Mouse (Mus musculus): ENCODE results near the gene Pdzd2. TPM values are rescaled to one million over a fixed set of nuclear protein-coding genes. Genes with fewer than 3 reads are reported as not detected.

The Pdzd2 gene
- polyA plus RNA-seq, 1 experiment, result 18.7 TPM

DNA sequence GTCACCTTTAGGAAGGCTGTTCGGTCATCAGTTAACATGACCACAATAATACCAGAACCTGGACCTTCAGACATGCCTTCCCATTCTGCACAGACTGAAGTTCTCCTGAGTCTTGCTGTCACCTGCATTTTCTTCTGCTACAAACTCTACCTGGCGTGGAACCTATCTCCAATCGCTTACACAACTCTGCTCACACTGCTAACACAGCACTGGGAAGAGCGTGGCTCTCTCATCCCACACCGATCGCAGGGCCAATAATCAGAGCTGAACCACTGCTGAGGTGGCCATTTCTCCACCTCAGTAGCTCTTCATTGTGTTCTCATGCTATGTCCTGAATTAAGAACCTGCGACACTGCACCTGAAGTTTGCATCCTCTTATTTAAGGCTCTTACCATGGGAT is 111.3 kb downstream of the Pdzd2 start:
- DNase-seq (ENCODE audit: extremely low spot score in 1 of 2, low spot score in 1 of 2), result no peak

DNA sequence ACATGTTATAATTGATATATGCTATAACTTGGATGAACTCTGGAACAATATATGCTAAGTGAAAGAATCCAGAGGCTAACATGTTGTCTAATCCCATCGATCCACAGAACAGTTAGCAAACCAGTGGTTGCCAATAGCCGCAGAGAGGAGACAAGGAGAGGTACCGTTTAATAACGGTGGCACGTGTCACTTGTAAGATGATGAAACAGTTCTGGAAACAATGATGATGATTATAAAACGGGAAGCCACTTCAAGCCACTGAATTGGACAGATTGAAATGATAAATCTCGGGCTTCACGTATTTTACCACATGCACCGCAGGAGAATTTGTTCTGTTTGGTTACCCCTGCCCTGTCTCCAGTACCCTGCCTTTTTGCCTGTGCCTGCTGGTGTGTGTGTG is 112.8 kb downstream of the Pdzd2 start:
- no peak for DNase-seq (ENCODE audit: extremely low spot score in 1 of 2, low spot score in 1 of 2)

DNA sequence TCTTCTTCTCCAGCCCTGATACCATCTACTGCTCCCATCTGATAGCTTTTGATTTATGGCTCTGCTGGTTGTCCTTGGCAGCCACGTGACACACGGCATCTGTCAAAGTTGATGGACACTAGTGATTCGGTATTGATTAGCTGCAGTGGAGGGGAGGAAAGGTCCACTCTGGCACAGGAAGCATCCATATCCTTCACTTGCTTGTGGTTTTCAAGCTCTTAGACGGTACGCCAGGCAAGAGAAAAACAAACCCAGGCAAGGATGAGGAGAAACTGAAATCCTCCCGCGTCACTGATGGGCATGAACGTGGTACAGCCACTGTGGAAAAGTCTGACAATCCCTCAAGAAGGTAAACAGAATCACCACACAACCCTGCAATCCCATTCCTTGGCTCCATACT is 113.6 kb downstream of the Pdzd2 start:
- DNase-seq (ENCODE audit: extremely low spot score in 1 of 2, low spot score in 1 of 2), result no peak

DNA sequence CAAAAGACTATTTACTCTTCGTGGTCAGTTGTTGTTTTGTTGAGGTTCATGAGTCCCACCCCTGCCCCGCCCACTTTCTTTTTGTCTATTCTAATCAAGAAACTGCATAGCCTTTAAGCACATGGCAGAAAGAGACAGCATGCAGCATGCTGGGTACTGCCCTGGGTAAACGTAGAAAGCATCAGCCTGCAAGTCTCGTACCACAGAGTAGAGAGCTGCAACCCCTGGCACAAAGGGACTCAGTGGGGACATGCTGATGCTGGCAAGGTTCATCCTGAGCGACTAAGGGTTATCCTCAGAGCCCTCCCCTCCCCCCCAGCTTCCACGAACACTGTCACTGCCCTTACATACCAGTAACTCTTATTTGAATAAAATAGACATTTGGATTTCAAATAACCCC is 114.2 kb downstream of the Pdzd2 start:
- DNase-seq (ENCODE audit: extremely low spot score in 1 of 2, low spot score in 1 of 2), result no peak

DNA sequence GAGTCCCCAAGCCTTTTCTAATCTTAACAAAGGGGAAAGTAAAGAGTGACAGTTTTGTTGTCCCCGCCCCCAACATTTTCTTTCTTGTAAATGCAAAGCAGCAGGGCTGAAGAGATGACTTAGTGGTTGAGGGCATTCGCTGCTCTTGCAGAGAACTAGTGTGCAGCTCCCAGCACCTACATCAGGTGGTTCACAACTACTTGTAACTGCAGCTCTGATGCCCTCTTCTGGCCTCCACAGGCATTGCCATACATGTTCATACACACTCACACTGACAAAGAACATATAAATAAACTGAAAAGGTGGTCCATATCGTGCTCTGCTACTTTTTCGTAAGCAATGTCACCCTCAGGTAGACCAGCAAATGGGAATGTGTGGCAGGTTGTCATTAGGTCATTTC is 116.2 kb downstream of the Pdzd2 start:
- DNase-seq (ENCODE audit: extremely low spot score in 1 of 2, low spot score in 1 of 2), result no peak

DNA sequence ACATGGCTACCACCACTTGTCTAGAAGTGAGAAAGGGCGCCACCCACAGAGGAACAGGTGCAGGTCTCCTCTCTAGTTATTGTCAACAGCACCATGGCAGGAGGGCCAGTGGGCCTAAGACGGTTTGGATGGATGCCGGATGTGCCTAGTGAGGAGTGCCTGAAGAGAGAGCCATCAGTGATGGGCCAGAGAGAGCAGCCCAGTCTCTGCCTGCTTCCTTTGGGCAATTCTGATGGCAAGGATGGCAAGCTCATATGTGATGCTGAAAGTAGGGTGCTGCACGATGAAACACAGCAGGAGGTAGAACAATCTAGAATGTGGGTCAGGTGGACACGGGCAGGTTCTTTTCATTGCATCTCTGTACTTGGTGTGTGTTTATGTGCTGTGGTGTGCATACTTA is 117.0 kb downstream of the Pdzd2 start:
- no peak for DNase-seq (ENCODE audit: extremely low spot score in 1 of 2, low spot score in 1 of 2)

DNA sequence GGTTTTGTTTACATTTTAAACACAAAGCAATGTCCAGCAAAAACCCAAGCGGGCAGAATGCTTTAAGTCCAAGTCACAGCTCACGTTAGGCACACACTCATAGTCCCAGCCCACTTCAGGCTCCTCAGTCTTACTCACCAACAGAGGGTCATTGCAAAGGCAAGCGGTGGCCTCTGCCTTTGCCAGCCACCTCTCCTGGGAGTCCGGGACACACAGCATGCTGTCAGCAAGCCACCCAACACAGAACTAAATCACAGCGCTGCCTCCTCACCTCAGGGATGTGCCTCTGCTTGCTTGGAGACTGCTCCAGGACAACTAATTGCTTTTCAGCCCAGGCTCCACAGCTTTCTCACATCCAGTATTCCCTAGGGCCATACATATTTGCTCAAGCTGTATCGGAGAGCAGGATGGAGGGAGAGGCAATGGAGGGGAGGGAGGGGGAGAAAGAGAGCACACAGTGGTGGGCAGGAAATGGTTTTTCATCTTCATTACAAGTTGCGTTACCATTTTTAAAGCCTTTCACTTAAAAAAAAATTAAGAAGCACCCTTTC is 117.6 kb downstream of the Pdzd2 start:
- DNase-seq (ENCODE audit: extremely low spot score in 1 of 2, low spot score in 1 of 2), result no peak

DNA sequence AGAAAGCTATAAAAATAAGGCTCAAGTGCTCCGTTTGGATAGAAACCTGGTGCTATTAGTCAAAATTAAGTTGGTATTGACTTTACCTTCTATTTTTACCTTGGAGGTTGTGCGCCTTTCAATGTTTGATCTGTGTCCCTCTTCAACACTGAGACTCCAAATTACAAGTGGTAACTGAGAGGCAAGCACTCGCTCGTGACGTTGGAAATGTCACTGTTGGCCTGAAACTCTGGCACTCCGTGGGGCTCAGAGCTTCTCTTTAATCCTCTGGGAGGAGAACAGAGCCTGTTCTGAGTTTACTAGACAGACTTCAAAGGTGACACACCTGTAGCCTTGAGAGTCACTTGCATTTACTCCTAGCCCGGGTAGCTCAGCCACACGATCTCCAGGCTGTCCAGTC is 120.5 kb downstream of the Pdzd2 start:
- no peak for DNase-seq (ENCODE audit: extremely low spot score in 1 of 2, low spot score in 1 of 2)

DNA sequence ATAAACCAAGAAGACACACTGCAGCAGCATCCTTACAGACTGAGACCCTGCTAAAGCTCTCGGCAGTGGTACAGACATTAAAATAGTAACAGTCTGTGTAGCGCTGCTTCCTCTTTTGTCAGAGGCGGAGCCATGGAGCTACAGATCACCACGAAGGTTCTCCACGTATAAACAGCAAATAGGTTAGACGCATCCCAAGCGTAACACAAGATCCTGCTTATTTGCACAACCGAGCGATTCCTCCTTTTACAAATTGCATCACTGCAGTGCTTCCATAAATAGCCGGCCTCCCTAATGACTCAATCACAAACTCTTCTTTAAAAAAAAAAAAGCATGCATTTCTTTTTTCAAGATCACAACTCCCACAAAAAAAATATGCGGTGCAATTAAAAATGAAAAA is 122.1 kb downstream of the Pdzd2 start:
- peak in 1 of 2 experiments; percentile 45 for DNase-seq (ENCODE audit: extremely low spot score in 1 of 2, low spot score in 1 of 2)

DNA sequence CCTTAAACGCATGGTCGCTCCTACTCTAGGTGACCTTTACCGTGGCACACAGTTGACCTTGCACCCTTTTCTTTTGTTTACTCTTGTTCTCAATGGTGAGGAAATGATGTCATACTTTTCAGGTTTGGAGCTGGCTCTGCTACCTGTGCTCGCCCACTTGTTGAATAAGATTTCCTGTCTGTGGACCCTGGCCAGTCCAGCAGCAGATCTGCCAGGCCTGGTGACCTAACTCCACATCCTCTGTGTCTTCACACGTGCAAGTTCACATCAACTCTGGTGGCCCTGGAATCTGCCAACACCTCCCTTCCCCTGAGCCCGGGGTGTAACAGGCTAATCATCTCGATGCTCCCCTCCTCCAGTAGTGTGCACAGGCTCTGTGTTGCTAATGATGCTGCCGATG is 122.5 kb downstream of the Pdzd2 start:
- no peak for DNase-seq (ENCODE audit: extremely low spot score in 1 of 2, low spot score in 1 of 2)

DNA sequence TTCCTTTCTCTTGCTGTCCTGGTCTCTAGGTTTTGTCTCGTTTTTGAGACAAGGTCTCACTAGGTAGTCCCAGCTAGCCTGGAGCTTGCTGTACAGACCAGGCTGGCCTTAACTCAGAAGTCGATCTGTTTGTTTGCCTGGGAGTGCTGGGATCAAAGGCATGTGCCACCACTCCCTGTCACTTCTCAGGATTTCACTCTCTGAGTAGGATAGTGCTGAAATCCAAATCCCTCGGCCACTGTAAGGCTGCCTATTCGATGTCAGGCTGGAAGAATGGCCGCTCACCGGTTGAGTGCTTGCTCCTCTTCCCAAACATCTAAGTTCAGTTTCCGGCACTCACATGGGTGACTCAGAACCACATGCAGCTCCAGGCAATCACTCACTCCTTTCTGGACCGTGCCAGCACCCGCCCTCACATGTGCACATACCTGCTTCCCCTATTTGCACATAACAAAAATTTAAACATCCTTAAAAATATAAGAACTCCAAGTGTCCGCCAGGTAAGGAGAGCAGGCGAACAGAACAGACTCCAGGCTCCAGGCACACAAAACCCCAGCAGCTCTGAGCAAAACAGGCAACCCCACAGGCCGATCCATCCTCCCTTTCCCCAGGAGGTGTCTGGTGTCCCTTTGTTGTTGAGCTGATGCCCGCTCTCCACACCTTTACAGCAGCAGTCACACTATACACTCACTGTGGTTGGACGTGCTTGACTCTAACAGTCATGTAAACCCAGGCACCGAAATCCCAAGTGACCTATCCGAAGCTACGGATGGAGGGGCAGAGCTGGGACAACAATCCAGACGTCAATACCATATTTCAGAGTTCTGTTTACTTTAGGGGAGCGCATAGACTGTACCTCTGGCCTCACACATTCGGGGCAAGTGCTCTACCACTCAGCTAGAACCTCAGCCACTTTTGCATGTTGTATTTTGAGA is 124.5 kb downstream of the Pdzd2 start:
- no peak for DNase-seq (ENCODE audit: extremely low spot score in 1 of 2, low spot score in 1 of 2)

DNA sequence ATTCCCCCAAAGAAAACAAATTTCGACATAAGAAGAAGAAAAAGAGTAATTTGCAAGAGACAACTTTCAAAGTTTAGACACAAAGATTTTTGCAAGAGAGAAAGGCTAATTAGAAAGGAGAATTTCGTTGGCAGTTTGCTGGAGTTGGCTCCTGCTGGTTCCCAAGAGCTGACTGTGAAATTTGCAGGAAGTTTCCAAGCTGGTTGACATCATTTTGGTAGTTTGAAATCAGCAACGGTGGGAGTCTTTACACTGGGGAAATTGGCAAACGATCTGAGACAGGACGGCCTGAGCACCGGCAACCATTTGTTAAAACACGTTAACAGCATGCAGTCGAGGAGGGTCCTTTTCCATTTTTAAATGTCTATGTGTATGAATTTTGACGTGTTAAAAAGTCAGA is 125.7 kb downstream of the Pdzd2 start:
- peak in 1 of 2 experiments; percentile 58 for DNase-seq (ENCODE audit: extremely low spot score in 1 of 2, low spot score in 1 of 2)

DNA sequence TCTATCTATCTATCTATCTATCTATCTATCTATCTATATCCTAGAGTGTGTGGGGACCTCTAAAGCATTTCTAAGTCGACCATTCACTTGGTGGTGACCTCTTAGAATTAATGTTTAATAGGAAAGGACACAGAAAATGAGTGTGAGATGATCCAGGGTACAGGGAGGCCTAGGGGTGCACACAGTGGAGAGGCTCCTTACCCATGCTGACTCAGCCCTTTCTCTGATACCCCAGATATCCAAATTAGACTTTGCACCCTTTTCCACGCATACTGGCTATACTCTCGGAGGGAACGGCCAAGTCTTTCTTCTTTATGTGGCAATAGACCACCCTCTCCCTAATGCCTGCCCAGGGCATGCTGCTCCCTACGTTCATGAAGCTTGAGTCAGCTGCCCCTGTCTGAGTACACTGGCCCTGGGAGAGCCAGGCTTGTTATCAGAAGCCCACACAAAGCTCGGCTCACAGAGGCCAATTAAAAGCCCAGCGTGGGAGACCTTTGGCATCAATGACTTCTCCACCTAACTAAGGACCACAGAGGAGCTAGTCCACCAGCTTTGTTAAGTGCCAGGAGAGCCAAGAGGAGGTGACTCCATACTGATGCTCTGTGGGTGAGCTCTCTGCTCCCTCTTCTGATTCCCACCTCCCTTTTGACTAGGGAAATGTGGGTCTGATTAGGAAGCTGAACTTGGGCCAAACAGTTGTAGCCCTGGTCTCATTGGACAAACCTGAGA is 126.6 kb downstream of the Pdzd2 start:
- DNase-seq (ENCODE audit: extremely low spot score in 1 of 2, low spot score in 1 of 2), result no peak

DNA sequence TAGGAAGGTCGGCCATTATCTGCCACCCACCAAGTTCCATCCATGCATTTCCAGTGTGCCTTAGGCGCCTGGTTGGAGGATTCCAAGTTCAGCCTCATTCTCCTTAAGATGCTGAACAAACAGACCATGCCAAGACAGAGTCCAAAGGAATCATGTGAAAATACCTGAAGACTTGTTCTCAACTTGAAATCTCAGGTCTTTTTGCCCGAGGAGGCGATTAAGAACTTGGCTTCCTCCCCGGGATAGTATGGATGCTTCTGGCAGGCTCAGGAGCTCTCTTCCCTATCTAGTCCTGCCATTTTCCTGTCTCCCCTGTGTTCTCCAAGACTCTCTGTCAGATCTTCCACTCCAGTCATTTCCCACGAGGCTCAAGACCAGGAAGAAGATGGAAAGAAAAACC is 131.6 kb downstream of the Pdzd2 start:
- no peak for DNase-seq (ENCODE audit: extremely low spot score in 1 of 2, low spot score in 1 of 2)

DNA sequence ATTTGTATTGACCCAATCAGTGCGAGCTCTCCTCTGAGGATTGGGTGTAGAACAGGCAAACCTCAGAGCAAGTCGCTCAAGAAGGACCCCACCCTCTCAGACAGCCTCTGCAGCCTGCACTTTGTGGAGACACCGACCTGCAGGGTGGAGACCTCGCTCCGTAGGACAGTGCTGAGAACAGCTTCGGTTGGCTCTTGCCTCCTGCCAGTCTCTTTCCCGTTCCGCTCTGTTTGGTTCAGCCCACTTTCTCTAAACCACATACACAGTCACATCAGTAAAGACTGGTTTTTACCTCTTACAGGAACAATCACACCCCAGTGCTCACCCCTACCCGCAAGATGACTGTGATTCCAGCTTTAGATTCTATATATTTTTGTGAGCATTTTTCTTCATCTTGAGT is 133.4 kb downstream of the Pdzd2 start:
- DNase-seq (ENCODE audit: extremely low spot score in 1 of 2, low spot score in 1 of 2), result no peak

DNA sequence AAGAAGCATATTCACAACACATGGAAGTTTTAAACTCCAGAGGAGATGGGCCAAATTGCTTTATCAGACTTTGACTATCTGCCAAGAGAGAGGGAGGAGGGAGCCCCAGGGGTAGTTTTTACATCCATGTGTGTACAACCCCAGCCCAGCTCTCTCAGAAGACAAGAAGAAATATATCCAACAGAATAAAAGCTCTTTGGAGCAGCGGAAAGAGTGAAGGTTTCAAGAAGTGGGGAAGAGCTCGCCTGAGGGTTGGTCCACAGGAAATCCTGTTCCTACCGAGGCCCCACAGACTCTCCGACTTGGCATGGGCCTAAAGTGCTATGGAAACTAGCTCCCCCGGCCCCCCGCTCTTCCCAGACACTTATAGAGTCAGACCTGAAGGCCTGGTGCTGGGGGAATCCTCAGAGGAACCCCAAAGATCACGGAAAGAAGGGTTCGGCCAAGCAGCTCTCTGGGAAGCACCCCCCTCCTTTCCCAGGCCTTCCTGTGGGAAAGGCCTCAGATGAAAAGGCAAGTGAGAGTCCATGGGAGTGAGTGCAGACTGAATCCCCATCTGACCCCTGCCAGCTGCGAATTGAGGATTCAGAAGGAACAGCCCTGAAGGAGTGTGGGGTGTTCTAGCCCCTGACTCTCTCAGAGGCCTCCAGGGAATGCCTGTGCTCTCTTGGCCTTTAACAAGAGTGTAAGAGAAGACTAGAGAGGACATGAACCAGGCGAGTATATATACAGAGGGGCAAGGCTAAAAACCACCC is 134.3 kb downstream of the Pdzd2 start:
- DNase-seq (ENCODE audit: extremely low spot score in 1 of 2, low spot score in 1 of 2), result no peak

DNA sequence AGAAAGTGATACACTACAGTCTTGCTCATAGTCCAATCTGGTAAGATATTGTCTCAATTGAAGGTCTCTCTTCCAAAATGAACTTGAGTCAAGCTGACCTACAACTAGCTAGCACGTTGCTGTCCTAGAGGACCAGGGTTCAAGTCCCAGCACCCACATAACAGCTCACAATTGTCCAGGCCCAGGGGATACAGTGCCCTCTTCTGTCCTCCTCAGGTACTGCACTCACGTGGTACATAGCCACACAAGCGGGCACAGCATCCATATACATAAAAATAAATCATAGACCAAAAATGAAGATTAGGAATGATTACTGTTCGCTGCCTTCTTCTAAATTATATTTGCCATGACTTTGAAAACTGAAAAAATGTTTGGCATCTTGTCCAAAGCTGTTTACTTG is 136.1 kb downstream of the Pdzd2 start:
- DNase-seq (ENCODE audit: extremely low spot score in 1 of 2, low spot score in 1 of 2), result no peak

DNA sequence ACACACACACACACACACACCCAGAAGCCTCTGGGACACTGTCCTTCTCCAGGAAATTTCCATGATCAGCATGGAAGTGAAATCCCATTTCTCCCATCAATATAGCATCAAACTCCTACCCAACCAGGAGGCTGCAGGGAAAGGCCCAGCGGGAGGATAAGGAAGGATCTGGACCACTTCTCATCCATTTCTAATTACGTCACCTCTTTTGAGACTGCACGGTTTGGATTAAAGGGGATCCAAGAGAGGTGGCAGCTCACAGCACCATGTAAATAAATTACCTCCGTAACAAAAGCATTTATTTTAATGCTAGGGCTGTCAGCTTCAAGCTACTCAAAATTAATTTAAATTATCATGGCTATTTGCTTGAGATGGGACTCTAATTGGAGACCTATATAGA is 146.6 kb downstream of the Pdzd2 start:
- no peak for DNase-seq (ENCODE audit: extremely low spot score in 1 of 2, low spot score in 1 of 2)

DNA sequence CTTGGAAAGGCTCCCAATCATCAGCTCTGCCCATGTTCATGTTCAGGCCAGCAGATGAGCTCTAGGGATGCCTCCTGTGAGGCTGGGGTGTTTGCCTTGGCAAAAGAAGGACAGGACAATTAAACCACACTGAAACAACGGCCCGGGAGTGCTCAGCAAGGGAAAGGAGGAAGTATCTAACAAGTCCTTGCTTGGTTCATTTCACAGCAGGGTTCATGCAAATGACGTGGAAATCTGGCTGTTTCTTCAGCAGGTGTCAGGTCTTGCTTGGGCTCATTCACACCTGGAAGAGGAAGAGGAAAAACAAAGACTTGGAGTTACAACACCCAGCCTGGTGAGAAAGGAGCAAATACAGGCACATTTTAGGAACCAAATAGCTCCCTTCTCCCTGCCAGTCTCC is 147.1 kb downstream of the Pdzd2 start:
- DNase-seq (ENCODE audit: extremely low spot score in 1 of 2, low spot score in 1 of 2), result no peak

DNA sequence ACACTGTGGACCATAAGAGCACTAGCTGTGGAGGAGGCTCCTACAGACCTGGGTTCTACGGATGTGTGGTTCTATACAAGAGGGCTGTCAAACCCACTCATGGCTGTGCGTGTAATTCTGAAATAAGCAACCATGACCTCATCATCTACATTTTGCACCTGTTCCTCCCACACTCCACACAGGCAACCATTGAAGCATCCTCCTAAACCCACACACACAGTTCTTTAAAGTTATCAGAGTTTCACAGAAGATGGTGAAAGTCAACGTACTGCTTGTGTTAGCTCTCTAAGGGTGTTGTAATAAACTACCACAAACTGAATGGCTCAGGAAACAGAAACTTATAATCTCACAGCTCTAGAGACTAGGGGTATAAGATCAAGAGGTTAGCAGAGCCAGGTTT is 151.1 kb downstream of the Pdzd2 start:
- no peak for DNase-seq (ENCODE audit: extremely low spot score in 1 of 2, low spot score in 1 of 2)

DNA sequence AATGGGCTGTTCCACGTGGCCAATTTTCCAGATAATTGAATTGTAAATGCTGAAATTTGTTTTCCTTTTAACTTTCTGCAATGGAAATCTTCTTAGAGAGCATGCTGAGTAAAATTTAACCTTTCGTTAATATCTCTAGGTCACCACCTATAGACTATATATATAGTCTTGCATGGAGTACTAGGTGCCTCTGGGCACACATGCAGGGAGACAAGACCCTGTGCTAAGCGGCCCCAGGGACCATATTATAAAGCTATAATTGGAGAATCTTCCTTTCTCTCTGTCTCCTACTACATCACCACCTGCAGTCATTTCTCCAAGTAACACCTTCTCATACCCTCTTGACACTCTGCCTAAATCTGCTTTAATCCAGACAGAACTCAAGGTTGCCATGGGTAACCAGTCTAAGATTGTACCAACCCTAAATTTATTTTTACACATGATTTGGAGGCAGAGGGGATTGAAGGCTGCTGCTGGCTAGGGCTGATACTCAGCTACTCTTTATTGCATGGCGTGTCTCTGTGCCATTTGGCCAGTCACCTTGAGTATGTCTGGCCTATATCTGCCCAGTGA is 152.8 kb downstream of the Pdzd2 start:
- no peak for DNase-seq (ENCODE audit: extremely low spot score in 1 of 2, low spot score in 1 of 2)
